Mouse (Mus musculus) granulocyte monocyte progenitor cell, adult 5-6 weeks (primary cell): ENCODE data around the gene Btbd35f19. TPM values are rescaled to one million over a fixed set of nuclear protein-coding genes. Genes with fewer than 3 reads are reported as not detected.
"Not testable (repeated sequence)": the region's sequence is repeated elsewhere in the genome, so short reads cannot be mapped to it uniquely, and the experiment has no call there.

ENCODE experiments used
- ATAC-seq: replicated peaks from 2 replicates; pipeline ENCODE4 v1.8.0; 2016; ENCODE audit warnings: mild to moderate bottlenecking, moderate TSS enrichment, inconsistent platforms; ENCODE audit not compliant: poor library complexity, severe bottlenecking
- total RNA-seq, 2 experiments: library from RNA; stranded (forward) in 1 of 2; stranded (reverse) in 1 of 2; fragments of 200-712, 200-1000 nt in 1 of 2; fragments of >200 nt in 1 of 2; fragmentation: Nextera tagmentation in 1 of 2; gene quantifications; 2 replicates each; pipeline ENCODE4 v1.2.3; 2014 to 2017

Gene Btbd35f19
- not detected in 2 replicates for total RNA-seq (2014; fragmentation: Nextera tagmentation)
- total RNA-seq (2017) = not detected in 2 replicates

- not testable (repeated sequence) for ATAC-seq
Measured at GRCm38 (mm10) chrX:31383818-31384217, at the start of gene Btbd35f19. Btbd35f19 (minus strand) TSS chrX:31383918.

GRCm38 (mm10) chrX:31341924-31342323, 41.8 kb downstream of the Btbd35f19 start:
- ATAC-seq = not testable (repeated sequence)

DNA sequence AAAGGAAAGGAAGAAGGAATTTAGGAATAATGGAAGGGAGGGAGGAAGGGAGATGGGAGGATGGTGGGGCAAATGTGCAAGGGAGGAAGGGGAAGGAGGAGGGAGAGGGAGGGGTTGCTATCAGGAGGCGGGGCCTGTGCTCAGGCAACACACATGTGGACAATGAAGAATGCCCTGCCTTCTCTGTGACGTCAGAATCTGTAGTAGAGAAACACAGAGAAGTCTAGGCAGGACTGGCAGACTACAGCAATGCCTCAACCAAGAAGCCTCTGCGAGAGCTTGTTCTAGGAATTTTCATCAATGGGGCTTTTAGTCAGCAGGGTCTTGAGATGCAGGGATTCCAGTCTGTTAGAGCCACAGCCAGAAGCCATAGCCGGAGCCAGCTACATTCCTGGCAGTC, 47.6 kb downstream of the Btbd35f19 start, which contains the start of gene Btbd35f26:
Btbd35f26 (plus strand) TSS at position 301 of the 400 bp plus-strand sequence.
- not testable (repeated sequence) for ATAC-seq

Other genes starting within 250 kb of the Btbd35f19 start
- not detected in 2 replicates for gene Spin2f, start 130.0 kb downstream of the Btbd35f19 start, total RNA-seq (2014; fragmentation: Nextera tagmentation)
- not detected in 2 replicates for gene Spin2f, start 130.0 kb downstream of the Btbd35f19 start, total RNA-seq (2017)
- gene Btbd35f26, start 47.5 kb downstream of the Btbd35f19 start, total RNA-seq (2014; fragmentation: Nextera tagmentation) = not detected in 2 replicates
- not detected in 2 replicates for gene Btbd35f26, start 47.5 kb downstream of the Btbd35f19 start, total RNA-seq (2017)
- not detected in 2 replicates for gene Gm21883, start 190.4 kb upstream of the Btbd35f19 start, total RNA-seq (2014; fragmentation: Nextera tagmentation)
- not detected in 2 replicates for gene Gm21883, start 190.4 kb upstream of the Btbd35f19 start, total RNA-seq (2017)
- gene Spin2e, start 235.0 kb upstream of the Btbd35f19 start, total RNA-seq (2014; fragmentation: Nextera tagmentation) = not detected in 2 replicates
- not detected in 2 replicates for gene Spin2e, start 235.0 kb upstream of the Btbd35f19 start, total RNA-seq (2017)